Mouse (Mus musculus) kidney, postnatal 25 days (tissue): Measurements from ENCODE around the gene Efcab3.
"Not testable (repeated sequence)": the region's sequence is repeated elsewhere in the genome, so short reads cannot be mapped to it uniquely, and the experiment has no call there.

Experiments used
- DNase-seq, 2 experiments: peaks; one replicate each; pipeline ENCODE4 v3.0.0; 2021; ENCODE audit warnings: mixed read lengths in 2 of 2

The Efcab3 gene

DNA sequence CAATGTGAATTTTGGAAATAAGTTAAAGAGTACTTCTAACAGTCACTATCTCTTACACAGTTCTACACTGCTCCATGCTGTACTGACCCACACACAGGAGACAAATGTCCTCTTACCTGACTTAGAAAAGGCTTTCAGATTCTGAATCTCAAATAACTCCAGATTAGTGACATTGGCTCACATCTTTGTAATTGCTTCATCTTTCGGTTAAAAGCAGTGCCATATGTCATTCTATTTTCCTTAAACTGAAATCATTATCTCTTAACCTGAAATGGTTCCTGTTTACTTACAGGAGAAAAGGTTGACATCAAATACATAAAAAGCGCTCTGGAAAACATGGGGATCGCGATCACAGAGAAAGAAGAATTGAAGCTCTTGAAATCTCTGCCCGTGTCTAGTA lies at the start of gene Efcab3:
TSS of gene Efcab3 (plus strand) at position 301 of the 400 bp plus-strand sequence.
- no peak for DNase-seq

DNA sequence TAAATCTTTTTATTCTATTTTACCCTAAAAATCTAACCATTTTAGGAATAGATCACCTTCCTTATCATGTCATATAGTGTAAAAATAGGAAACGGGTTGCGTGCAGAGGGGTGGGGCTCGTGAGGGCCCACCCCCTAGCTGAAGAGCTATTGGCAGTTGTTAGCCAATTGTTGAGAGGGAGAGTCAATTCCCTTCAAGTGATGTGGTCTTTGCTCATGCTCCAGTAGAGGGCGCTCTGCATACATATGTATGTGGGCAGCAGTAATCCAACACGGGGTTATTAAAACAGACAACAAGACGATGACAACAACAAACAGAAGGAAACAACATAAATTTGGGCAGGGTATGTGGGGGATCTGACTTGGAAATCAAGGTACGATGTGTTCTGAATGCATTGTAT lies 42.3 kb upstream of the Efcab3 start:
- peak in 1 of 2 experiments; percentile 19 for DNase-seq

GRCm38 (mm10) chr11:105028744-105029348 lies 34.5 kb upstream of the Efcab3 start:
- DNase-seq: no peak

DNA sequence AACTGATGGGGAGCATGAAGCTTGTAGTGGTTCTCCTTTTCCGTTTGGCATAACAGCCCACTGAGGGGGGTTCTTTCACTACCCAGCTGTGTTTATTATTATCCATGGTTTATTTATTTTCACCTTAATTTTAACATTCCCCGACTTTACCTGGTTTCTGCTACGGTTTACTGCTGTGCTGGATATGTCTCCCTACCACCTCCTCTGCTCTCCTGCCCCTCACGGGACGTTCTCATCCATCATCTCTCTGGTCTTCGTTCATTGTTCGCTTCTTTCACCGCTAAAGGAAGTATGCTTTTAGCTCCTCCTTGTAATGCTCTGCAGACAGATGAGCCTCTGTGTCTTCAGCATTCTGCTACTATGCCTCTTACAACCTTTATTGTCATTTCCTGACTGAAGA lies 33.9 kb upstream of the Efcab3 start:
- no peak for DNase-seq

DNA sequence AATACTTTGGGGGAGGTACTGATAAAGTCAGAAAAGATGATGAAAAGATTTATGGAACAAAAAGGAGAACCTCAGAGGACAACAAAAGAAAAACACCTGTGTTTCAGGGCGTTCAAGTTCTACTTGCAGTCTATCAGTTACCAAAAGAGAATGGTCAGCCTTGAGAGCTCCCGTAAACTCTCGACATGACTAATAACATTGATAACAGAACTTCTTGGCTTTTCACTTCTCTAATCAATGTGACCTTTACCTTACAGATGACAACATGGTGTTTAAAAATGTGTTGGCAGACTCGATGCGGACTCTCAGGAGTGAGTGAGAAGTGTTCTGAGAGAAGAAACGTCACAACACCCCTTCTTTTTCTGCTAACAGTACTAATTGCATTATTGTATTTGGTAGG lies 33.2 kb upstream of the Efcab3 start:
- no peak for DNase-seq

- no peak for DNase-seq
Measured at GRCm38 (mm10) chr11:105031103-105031502, 32.3 kb upstream of the Efcab3 start.

DNA sequence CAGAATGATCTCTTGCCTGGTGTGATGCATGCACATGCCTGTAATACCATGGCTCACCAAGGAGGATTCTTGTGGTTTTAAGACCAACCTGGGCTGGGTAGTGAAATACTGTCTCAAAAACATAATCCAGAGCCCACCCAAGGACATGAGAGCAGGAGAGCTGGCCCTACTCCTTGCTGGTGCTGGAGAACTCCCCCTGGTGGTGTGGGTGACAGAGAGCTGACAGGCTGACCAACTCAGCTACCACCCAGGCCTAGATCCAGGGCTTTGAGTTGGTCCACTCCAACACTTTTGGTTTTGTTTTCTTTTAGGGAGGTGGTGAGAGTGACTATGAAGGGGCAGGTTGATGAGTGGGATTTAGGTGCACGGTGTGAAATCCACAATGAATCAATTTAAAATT lies 28.3 kb upstream of the Efcab3 start:
- no peak for DNase-seq

- DNase-seq: not testable (repeated sequence)
Measured at GRCm38 (mm10) chr11:105112448-105112847, 49.1 kb downstream of the Efcab3 start.

DNA sequence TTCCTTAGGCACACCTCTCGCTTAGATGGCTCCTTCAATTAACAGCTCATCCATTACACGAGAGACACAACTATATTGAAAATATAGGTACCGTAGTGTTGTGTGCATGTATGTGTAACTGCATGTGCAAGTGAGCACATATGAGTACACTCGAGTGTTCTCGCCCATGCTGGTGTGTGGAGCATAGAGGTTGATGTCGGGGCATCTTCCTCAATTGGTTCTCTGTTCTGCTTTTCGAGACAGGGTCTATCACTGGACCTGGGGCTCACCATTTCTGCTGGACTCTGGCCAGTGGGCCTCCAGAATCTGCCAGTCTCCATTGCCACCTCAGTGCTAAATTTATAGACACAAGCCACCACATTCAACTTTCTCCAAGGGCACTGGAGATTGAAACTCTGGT lies 54.4 kb downstream of the Efcab3 start:
- DNase-seq: no peak

DNA sequence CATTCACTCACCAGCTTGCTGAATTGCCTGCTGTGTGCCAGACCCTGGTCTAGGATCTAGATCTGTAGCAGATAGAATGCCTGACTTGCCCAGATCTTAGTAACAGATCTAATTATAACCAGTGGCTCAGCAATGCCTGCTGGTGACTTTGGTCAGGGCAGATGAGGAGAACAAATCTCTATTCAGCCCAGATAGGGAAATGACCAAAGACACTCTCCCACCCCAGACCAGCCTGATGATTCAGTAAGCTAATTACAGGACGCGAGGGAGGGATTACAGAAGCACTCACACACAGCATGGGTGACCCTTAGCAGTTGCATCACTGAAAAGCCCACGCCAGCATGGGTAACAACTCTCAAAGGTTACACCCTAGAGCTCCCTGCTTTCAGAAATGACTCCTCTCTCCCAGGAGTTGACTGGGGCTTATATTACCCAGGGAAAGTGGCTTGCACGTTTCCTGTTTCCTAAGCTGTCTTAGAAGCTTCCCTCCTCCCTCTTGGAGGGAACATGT lies 57.2 kb downstream of the Efcab3 start:
- no peak for DNase-seq

DNA sequence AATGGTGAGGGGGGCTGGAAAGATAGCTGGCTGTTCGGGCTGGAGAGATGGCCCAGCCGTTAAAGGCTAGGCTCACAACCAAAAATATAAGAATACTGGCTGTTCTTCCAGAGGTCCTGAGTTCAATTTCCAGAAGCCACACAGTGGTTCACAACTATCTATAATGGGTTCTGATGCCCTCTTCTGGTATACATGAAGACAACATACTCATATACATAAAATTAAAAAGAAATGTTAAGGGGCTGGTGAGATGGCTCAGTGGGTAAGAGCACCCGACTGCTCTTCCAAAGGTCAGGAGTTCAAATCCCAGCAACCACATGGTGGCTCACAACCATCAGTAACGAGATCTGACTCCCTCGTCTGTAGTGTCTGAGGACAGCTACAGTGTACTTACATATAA lies 58.4 kb downstream of the Efcab3 start:
- DNase-seq: not testable (repeated sequence)

DNA sequence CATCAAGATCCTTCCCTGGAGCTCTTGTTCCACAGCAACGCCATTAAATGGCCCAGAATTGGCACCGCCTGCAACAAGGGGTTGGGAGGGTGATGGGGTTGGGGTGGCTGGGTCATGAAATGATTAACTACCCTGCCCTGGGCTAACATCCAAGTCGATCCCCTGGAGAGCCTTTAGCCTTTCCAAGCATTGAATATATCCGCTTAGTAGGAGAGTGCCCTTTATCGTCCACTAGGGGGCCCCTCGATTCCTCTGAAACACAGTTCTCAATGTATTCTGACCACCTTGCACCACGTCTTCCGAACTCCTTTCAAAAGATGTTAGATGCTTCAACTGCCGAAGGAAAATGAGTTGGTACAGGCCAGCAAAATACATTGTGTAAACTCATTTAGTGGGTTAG lies 60.6 kb downstream of the Efcab3 start:
- DNase-seq: peak; percentile 88 to 90

DNA sequence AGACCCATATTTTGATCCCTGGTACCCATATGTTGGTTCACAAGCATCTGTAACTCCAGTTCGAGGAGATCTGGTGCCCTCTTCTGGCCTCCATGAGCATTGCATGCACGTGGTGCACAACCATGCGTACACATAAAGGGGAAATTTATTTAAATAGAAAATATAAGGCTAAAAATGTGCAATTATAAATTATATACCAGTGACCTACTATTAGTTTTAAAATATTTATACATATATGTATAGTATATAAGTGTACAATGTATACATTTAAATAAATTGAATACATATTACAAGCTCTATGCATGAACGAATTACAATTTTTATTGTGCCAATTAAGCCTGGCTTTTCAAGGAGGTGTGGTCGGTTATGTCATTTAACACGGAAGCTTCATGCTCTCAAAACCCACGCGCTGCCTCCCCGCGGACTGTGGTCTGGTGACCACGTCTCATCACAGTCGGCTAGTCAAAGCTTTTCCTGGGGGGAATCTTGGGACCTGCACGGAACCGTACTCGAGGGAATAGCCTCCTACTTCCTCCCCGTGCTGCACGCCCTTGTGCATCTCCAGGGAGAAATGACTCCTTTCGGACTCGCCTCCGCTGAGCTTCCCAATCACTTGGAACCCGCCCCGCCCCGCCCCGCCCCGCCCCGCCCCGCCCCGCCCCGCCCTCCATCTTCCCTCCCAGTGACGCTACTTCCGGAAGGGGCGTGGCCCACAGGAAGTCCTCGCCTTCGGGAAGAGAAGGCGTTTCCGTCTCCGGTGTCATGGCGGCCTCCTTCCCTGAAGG lies 62.5 kb downstream of the Efcab3 start, which contains the start of gene Mettl2:
TSS of gene Mettl2 (plus strand) at position 691 of the 785 bp plus-strand sequence.
- peak; percentile 92 to 94 for DNase-seq

GRCm38 (mm10) chr11:105126520-105127029 lies 63.2 kb downstream of the Efcab3 start:
- DNase-seq: peak in 1 of 2 experiments; percentile 5

GRCm38 (mm10) chr11:105135692-105136091 lies 72.3 kb downstream of the Efcab3 start:
- DNase-seq: no peak

DNA sequence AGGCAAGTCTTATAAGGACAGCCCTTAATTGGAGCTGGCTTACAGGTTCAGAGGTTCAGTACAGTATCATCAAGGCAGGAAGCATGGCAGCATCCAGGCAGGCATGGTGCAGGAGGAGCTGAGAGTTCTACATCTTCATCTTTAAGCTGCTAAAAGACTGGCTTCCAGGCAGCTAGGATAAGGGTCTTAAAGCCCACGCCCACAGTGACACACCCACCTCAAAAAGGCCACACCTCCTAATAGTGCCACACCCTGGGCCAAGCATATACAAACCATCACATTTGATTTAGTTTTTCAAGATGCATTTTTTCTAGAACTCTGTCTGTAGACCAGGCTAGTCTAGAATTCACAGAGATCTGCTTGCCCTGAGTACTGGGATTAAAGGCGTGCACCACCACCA lies 73.9 kb downstream of the Efcab3 start:
- not testable (repeated sequence) for DNase-seq

DNA sequence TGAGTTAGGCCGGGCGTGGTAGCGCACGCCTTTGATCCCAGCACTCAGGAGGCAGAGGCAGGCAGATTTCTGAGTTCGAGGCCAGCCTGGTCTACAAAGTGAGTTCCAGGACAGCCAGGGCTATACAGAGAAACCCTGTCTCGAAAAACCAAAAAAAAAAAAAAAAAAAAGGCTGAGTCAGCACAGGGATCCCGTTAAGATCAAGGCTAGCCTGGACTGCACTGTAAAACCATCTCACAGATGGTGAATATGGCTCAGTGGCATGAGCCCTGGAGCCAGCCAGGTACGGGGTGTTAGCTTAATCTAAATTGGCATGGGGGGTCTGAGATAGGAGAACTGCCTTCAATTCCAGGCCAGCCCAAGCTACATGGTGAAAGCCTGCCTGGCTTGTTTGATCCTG lies 77.1 kb downstream of the Efcab3 start:
- not testable (repeated sequence) for DNase-seq

DNA sequence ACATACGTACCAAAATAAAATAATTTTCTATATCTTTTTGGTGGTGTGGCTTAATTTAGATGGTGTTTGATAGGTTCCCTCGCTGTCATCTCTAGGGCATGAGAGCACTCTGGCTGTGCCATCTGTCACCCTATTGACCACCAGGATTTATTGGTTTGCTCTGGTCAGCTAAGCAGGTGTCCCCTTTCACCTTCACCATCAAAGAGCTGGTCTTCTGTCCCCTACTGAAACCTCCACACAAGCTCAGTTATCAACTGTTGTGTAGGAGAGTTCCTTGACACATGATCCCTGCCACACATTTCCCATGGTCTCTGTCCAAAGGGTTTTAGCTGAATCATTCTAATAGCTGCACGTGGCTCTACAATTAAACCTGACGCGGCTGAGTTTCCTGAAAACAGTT lies 77.7 kb downstream of the Efcab3 start:
- DNase-seq: no peak

GRCm38 (mm10) chr11:105143564-105143963 lies 80.2 kb downstream of the Efcab3 start:
- DNase-seq: no peak

DNA sequence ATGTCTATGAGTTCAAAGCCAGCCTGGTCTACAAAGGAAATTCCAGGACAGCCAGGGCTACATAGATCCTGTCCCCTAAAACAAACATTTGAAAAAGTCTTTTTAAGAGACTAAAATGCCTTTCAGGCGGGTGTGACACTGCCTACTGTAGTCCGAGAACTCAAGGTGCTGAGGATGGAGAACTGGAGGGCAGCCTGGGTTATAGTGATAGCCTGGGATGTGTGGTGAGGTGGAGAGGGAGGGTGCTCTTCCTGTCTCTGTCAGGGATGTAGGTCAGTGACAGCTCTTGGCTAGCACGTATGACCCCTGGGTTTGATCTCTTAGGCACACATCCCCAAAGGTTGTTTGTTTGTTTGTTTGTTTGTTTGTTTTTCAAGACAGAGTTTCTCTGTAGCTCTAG lies 80.7 kb downstream of the Efcab3 start:
- DNase-seq: no peak

GRCm38 (mm10) chr11:105144508-105145210 lies 81.3 kb downstream of the Efcab3 start:
- DNase-seq: peak in 1 of 2 experiments; percentile 57

DNA sequence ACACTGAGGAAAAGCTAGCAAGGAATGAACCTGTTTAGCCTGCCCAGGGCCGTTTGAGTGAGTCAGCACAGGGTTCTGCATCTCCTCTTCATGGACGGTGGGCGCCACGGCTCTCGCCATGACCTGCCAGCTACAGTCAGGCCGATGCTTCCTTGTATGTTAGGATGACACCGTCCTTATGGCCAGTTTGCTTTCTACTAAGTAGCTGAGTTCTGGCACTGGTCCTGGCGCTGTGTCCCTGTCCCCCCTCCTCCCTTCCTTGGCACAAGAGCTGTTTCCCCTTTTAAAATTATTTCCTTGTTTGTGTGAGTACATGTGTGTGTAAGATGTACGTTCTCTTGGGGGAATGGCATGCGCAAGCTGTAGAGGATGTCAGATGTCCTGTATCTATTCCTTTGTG lies 81.8 kb downstream of the Efcab3 start:
- no peak for DNase-seq

- DNase-seq: no peak
Measured at GRCm38 (mm10) chr11:105146593-105146992, 83.2 kb downstream of the Efcab3 start, which contains the start of gene Gm10842. Gm10842 (plus strand) TSS chr11:105146893.
